Mouse (Mus musculus) stomach, postnatal 0 days (tissue): Measurements from ENCODE around the gene Cxcl12. TPM values are rescaled to one million over a fixed set of nuclear protein-coding genes. Genes with fewer than 3 reads are reported as not detected.

Experiments used
- ATAC-seq: fragments of 200-750 bp; cut with Nextera tagmentation; 2 replicates; pipeline ENCODE4 v1.8.0; 2017; ENCODE audit not compliant: low FRiP score, low TSS enrichment
- DNase-seq: peaks from one replicate; pipeline ENCODE4 v3.0.0-alpha.2; 2016; ENCODE audit warnings: low spot score
- H3K27ac ChIP-seq: fragments of 300-500 bp; sonication (generic); replicated peaks from 2 replicates; pipeline ENCODE4 v1.5.1; 2014; ENCODE audit warnings: mild to moderate bottlenecking, control low read depth
- H3K27me3 ChIP-seq: fragments of 300-500 bp; sonication (generic); 2 replicates; pipeline ENCODE4 v1.6.1; 2014; ENCODE audit warnings: low read length; ENCODE audit not compliant: control insufficient read depth, insufficient read depth
- H3K36me3 ChIP-seq: fragments of 300-500 bp; sonication (generic); 2 replicates; pipeline ENCODE4 v1.6.1; 2014; ENCODE audit warnings: low read length, mixed read lengths; ENCODE audit not compliant: control insufficient read depth, insufficient read depth
- H3K4me1 ChIP-seq: fragments of 300-500 bp; sonication (generic); replicated peaks from 2 replicates; pipeline ENCODE4 v1.6.1; 2014; ENCODE audit warnings: antibody characterized with exemption; ENCODE audit not compliant: control insufficient read depth, insufficient read depth
- H3K4me2 ChIP-seq: fragments of 300-500 bp; sonication (generic); replicated peaks from 2 replicates; pipeline ENCODE4 v1.6.1; 2014; ENCODE audit warnings: low read depth, mild to moderate bottlenecking, control low read depth, moderate library complexity
- H3K4me3 ChIP-seq: fragments of 300-500 bp; sonication (generic); 2 replicates; pipeline ENCODE4 v1.5.1; 2014; ENCODE audit warnings: low read depth, low read length, control low read depth
- H3K9ac ChIP-seq: fragments of 300-500 bp; sonication (generic); 2 replicates; pipeline ENCODE4 v1.6.1; 2014; ENCODE audit warnings: mild to moderate bottlenecking, low read length, control low read depth, mixed read lengths
- H3K9me3 ChIP-seq: fragments of 300-500 bp; sonication (generic); 2 replicates; pipeline ENCODE4 v1.6.1; 2016; ENCODE audit warnings: low read length; ENCODE audit not compliant: control insufficient read depth
- CTCF ChIP-seq: IDR thresholded peaks from 2 replicates; pipeline ENCODE4 v1.5.1; 2016; ENCODE audit warnings: antibody characterized with exemption, low read depth, mild to moderate bottlenecking, moderate library complexity
- EP300 ChIP-seq: optimal IDR thresholded peaks from 2 replicates; pipeline ENCODE3; 2016; ENCODE audit warnings: antibody characterized with exemption
- WGBS: fragments of 180-500 bp; shearing (Covaris S2); extraction: QIAGEN DNeasy Blood & Tissue Kit; methylation state at CpG from one replicate; pipeline ENCODE4 v1.1.7; 2014; 5-methylcytosine and 5-hydroxymethylcytosine counted together
- polyA plus RNA-seq: library from polyadenylated mRNA; unstranded; fragments of >200 nt; fragmentation: Nextera tagmentation; extraction: Ambion mirVana; gene quantifications from 2 replicates; pipeline ENCODE4 v1.2.1, GENCODE M21; 2015

The Cxcl12 gene
- polyA plus RNA-seq, 1 experiment from 2014 or later: 61.1 TPM

- DNase-seq (no peak), ATAC-seq (no peak)
- H3K4me2 ChIP-seq: no peak overlapping the region
- H3K36me3 ChIP-seq: no peaks in the 10 kb centered on the region
- no peaks in the 10 kb centered on the region; the same call in 1 of the 2 replicates for H3K27me3 ChIP-seq
- no peak overlapping the region for H3K4me3 ChIP-seq
- no peaks in the 10 kb centered on the region for H3K4me1 ChIP-seq
- 54% methylated on average over 6 of the region's 6 CpGs for WGBS
- no peak overlapping the region for H3K9ac ChIP-seq
- H3K9me3 ChIP-seq: no peaks in the 10 kb centered on the region
- no peak overlapping the region for H3K27ac ChIP-seq
- no peak for TF ChIP-seq EP300
- no peak for TF ChIP-seq CTCF
Observed at GRCm38 (mm10) chr6:117180303-117180702, 12.0 kb downstream of the Cxcl12 start.

GRCm38 (mm10) chr6:117185381-117185780 is 17.0 kb downstream of the Cxcl12 start:
- no peak overlapping the region for H3K9ac ChIP-seq
- H3K36me3 ChIP-seq: no peaks in the 10 kb centered on the region
- H3K9me3 ChIP-seq: no peaks in the 10 kb centered on the region
- TF ChIP-seq EP300: no peak
- TF ChIP-seq CTCF: no peak
- no peak overlapping the region for H3K4me2 ChIP-seq
- ATAC-seq: no peak
- no peaks in the 10 kb centered on the region for H3K4me1 ChIP-seq
- no peak overlapping the region for H3K27ac ChIP-seq
- DNase-seq: no peak
- no peaks in the 10 kb centered on the region for H3K27me3 ChIP-seq
- WGBS: 80% methylated on average over 4 of the region's 4 CpGs
- H3K4me3 ChIP-seq: no peak overlapping the region

- no peaks in the 10 kb centered on the region for H3K27me3 ChIP-seq
- no peaks in the 10 kb centered on the region for H3K36me3 ChIP-seq
- H3K27ac ChIP-seq: no peak overlapping the region
- DNase-seq: no peak
- no peaks in the 10 kb centered on the region for H3K4me1 ChIP-seq
- no peak overlapping the region for H3K4me2 ChIP-seq
- H3K4me3 ChIP-seq: no peak overlapping the region
- TF ChIP-seq EP300 (no peak), CTCF (no peak)
- WGBS: 77% methylated on average over 3 of the region's 3 CpGs
- ATAC-seq: no peak
- no peak overlapping the region for H3K9ac ChIP-seq
- H3K9me3 ChIP-seq: no peaks in the 10 kb centered on the region
Observed at GRCm38 (mm10) chr6:117190453-117190852, 22.1 kb downstream of the Cxcl12 start.

GRCm38 (mm10) chr6:117191741-117192140 is 23.4 kb downstream of the Cxcl12 start:
- H3K4me3 ChIP-seq: no peak overlapping the region
- no peak overlapping the region for H3K4me2 ChIP-seq
- H3K4me1 ChIP-seq: no peaks in the 10 kb centered on the region
- DNase-seq (no peak), ATAC-seq (no peak)
- TF ChIP-seq EP300 (no peak), CTCF (no peak)
- no peaks in the 10 kb centered on the region for H3K36me3 ChIP-seq
- H3K27ac ChIP-seq: no peak overlapping the region
- no peaks in the 10 kb centered on the region for H3K9me3 ChIP-seq
- H3K9ac ChIP-seq: no peak overlapping the region
- no peaks in the 10 kb centered on the region for H3K27me3 ChIP-seq
- 82% methylated on average over 6 of the region's 6 CpGs for WGBS

GRCm38 (mm10) chr6:117192678-117193077 is 24.3 kb downstream of the Cxcl12 start:
- TF ChIP-seq EP300 (no peak), CTCF (no peak)
- H3K4me1 ChIP-seq: no peaks in the 10 kb centered on the region
- no peaks in the 10 kb centered on the region for H3K27me3 ChIP-seq
- H3K9me3 ChIP-seq: no peaks in the 10 kb centered on the region
- DNase-seq (no peak), ATAC-seq (no peak)
- H3K27ac ChIP-seq: no peak overlapping the region
- H3K36me3 ChIP-seq: no peaks in the 10 kb centered on the region
- H3K9ac ChIP-seq: no peak overlapping the region
- no peak overlapping the region for H3K4me2 ChIP-seq
- no peak overlapping the region for H3K4me3 ChIP-seq
- 84% methylated on average over 7 of the region's 7 CpGs for WGBS

GRCm38 (mm10) chr6:117195270-117195669 is 26.9 kb downstream of the Cxcl12 start:
- H3K36me3 ChIP-seq: no peaks in the 10 kb centered on the region
- WGBS: 75% methylated on average over 3 of the region's 3 CpGs
- TF ChIP-seq EP300 (no peak), CTCF (no peak)
- no peaks in the 10 kb centered on the region for H3K27me3 ChIP-seq
- H3K4me3 ChIP-seq: no peak overlapping the region
- H3K9ac ChIP-seq: no peak overlapping the region
- DNase-seq (no peak), ATAC-seq (no peak)
- no peak overlapping the region for H3K4me2 ChIP-seq
- H3K9me3 ChIP-seq: no peaks in the 10 kb centered on the region
- no peaks in the 10 kb centered on the region for H3K4me1 ChIP-seq
- H3K27ac ChIP-seq: no peak overlapping the region
